Mouse (Mus musculus) right cerebral cortex, postnatal 4 days (tissue): Measurements from ENCODE around the gene Rasal2.

Source experiments
- DNase-seq: peaks from one replicate; pipeline ENCODE4 v3.0.0-alpha.2; 2022

The Rasal2 gene

DNA sequence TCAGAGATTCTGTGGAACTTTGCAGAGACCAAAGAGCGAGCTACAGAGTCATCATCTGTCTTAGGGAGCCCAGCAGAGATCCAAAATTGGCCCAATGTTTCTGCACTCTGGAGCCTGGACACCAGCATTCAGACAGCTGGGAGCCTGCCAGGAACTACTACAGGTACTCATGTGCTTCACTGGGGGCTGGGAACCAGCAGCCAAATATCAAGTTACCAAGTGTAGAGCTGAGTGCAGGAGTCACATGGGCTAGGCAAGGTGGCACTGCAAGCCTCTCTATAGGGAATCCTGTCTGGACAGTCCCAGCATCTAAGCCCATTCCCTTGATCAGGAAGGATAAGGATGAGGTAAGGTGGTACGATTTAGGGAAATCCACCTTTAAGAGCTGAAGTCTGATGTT is 284.2 kb downstream of the Rasal2 start:
- no peak for DNase-seq

GRCm38 (mm10) chr1:157123836-157124235 is 288.6 kb downstream of the Rasal2 start:
- DNase-seq, result no peak

DNA sequence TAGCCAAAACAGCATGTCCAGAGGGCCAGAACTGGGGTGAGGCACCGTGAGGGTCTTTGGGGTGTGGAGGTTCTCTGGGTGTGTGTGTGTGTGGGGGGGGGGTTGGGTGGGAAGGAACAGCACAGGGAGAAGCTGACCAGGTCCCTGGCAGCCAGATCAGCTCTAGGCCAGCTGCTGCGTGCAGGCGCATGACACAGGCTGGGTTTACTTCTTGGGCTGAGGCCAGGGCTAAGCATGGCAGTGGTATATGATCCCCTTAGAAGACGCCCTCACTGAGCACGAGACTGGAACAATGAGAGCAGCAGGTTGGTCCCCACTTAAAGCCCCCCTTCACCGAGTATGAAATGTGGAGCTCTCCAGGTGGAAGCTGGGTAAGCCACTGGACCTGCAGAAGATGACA is 293.2 kb downstream of the Rasal2 start:
- DNase-seq, result no peak

DNA sequence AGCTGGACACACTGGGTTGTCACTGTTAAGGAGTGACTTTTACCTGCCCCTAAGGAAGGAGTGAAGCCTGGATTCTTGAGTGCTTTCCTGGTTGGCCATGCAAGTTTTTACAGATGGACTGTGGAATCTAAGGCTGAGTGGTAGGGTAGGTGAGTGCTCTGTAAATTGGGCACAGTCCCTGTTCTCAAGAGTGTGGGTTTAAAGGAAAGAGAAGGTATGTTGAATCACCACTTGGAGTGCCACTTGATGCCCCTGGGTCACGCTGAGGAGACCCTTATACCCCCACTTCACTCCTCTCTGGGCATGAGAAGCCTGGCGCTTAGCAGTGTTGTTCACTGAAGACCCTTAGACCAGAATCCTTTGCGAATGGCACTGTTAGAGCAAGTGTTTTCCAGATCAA is 295.0 kb downstream of the Rasal2 start:
- no peak for DNase-seq

- no peak for DNase-seq
Observed at GRCm38 (mm10) chr1:157114492-157114891, 297.9 kb downstream of the Rasal2 start.

- DNase-seq, result no peak
Observed at GRCm38 (mm10) chr1:157110287-157110835, 302.0 kb downstream of the Rasal2 start.

DNA sequence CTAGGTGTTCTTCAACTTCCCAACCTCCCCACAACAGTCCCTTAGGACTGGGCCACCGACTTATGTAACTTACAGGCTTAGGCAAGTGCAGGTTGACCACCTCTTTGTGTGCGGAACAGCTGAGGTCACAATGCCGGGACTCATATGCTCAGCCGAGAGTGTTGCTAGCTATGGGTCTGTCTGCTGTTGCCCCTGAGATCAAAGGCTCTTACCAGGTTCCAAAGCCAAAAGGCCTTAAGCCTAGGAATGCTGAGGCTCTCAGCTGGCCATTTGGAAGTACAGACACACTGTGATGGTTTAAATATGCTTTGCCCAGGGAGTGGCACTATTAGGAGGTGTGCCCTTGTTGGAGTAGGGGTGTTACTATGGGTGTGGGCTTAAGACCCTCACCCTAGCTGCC is 303.8 kb downstream of the Rasal2 start, which contains the start of gene Tex35:
TSS of gene Tex35 (minus strand) at position 101 of the 400 bp plus-strand sequence.
- no peak for DNase-seq

GRCm38 (mm10) chr1:157101122-157101865 is 311.1 kb downstream of the Rasal2 start:
- DNase-seq, result no peak

DNA sequence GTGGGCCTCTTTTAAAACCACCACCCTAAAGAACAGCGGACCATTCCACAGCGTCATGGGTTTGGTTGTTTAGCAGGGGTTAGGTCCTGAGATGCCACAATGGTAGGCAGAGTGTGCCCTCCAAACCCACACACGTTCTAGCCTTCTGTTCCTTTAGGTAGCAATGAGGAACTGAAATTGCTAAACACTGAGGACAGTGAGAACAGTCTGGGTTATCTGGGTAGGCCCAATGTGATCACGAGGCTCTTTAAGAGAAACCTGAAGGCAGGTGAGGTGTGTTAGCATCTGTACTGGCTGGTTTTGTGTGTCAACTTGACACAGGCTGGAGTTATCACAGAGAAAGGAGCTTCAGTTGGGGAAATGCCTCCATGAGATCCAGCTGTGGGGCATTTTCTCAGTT is 316.9 kb downstream of the Rasal2 start:
- DNase-seq, result no peak

- no peak for DNase-seq
Observed at GRCm38 (mm10) chr1:157092622-157093021, 319.8 kb downstream of the Rasal2 start.

DNA sequence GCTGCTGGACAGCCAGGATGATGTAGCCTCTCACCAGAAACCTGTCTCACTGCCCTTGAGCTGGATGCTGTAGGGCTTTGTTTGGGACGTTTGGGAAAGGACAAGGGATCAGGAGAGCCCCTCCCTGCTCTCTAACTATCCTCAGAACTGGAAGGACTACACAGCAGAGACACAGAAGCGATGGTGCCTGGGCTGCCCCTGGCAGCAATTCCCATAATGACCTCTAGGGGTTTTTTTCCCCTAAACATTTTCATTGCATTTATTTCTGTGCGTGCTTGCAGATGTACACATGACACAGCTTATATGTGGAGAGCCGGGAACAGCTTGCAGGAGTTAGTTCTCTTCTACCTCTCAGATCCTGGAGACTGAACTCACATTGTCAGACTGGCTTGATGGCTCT is 320.3 kb downstream of the Rasal2 start:
- no peak for DNase-seq

DNA sequence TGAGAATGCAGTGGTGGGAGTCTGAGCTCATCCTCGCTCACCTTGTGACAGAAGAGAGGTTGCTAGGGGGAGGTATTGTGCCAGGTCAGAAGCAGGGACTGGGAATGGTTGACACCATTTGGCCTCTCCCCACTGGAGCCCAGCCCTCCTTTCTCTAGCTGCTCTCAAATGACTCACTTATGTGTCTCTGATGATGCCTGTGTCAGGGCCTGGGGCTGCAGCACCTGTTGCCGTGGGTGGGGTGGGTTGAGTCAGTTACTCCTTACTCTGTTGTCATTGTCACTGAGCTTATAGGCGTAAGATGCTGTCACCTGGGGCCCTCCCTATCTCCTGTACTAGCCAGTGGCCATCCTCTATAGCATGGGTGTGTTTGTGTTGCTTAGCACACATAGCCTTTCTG is 321.6 kb downstream of the Rasal2 start:
- DNase-seq, result no peak

GRCm38 (mm10) chr1:157086097-157086994 is 326.0 kb downstream of the Rasal2 start:
- peak; percentile 84 for DNase-seq
